Mouse (Mus musculus) ES-E14 (cell line): ENCODE data around the gene Cdc7.

Experiments used
- CHD2 ChIP-seq: IDR thresholded peaks from 2 replicates; pipeline ENCODE4 v1.6.1; 2014; ENCODE audit warnings: mild to moderate bottlenecking, low read depth, low read length, inconsistent platforms
- HCFC1 ChIP-seq: IDR thresholded peaks from 2 replicates; pipeline ENCODE4 v1.6.1; 2012; ENCODE audit warnings: low read length, inconsistent platforms, borderline replicate concordance; ENCODE audit not compliant: insufficient read depth
- MAFK ChIP-seq: IDR thresholded peaks from 2 replicates; pipeline ENCODE4 v1.6.1; 2014; ENCODE audit warnings: mild to moderate bottlenecking, low read depth, low read length, inconsistent platforms; ENCODE audit not compliant: insufficient read depth
- ZC3H11A ChIP-seq: IDR thresholded peaks from 2 replicates; pipeline ENCODE4 v1.6.1; 2012; ENCODE audit warnings: low read depth, mild to moderate bottlenecking, inconsistent platforms, low read length, borderline replicate concordance
- ZNF384 ChIP-seq: IDR thresholded peaks from 2 replicates; pipeline ENCODE4 v1.6.1; 2012; ENCODE audit warnings: low read depth, low read length, inconsistent platforms

- no peak for TF ChIP-seq CHD2
- no peak for TF ChIP-seq MAFK
- no peak for TF ChIP-seq HCFC1
- TF ChIP-seq ZC3H11A = no peak
- no peak for TF ChIP-seq ZNF384
Observed at GRCm38 (mm10) chr5:106985594-106985993, 21.5 kb downstream of the Cdc7 start.
